Mouse (Mus musculus): ENCODE data around the gene Cbx8.

Gene Cbx8

GRCm38 (mm10) chr11:119007461-119008456 lies 33.0 kb downstream of the Cbx8 start:
- TF ChIP-seq GATA4 (IDR thresholded peaks at IDR 0.05; ENCODE audit: insufficient replicate concordance, low read length): no peak

DNA sequence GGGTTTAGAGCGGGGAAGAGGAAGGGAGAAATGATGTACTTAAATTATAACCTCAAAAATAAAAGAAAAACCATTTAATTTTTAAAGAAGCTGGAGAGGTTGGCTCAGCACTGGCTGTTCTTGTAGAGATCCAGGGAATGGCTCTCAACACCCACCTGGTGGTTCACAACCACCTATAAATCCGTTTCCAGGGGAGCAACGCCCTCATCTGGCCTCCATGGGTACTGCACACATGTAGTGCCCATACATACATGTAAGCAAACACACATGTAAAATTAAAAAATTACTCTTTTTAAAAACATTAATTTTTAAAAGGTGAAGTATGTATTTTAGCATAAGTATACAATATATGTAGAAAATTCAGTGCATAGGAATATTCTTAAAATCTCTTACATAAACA lies 34.3 kb downstream of the Cbx8 start:
- no peak for TF ChIP-seq GATA4 (IDR thresholded peaks at IDR 0.05; ENCODE audit: insufficient replicate concordance, low read length)

- TF ChIP-seq GATA4 (IDR thresholded peaks at IDR 0.05; ENCODE audit: insufficient replicate concordance, low read length): no peak
Measured at GRCm38 (mm10) chr11:119005547-119006275, 35.1 kb downstream of the Cbx8 start.

GRCm38 (mm10) chr11:119001493-119002128 lies 39.2 kb downstream of the Cbx8 start:
- no peak for TF ChIP-seq GATA4 (IDR thresholded peaks at IDR 0.05; ENCODE audit: insufficient replicate concordance, low read length)

DNA sequence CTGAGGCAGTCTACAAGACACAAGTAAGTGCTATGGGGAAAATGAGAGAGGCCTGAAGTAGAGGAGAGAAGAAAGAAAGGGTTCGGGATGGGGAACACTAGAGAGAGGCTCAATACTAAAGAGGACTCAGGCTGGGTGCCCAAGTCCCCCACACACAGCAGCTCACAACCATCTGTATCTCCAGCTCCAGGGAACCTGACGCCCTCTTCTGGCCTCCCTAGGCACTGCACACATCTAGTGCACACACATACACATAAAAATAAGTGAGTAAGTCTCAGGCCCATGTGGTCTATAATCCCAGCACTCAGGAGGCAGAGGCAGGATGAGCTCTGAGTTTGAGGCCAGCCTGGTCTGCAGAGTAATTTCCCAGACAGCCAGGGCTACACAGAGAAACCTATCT lies 39.9 kb downstream of the Cbx8 start:
- TF ChIP-seq GATA4 (IDR thresholded peaks at IDR 0.05; ENCODE audit: insufficient replicate concordance, low read length): no peak

- TF ChIP-seq GATA4 (IDR thresholded peaks at IDR 0.05; ENCODE audit: insufficient replicate concordance, low read length): no peak
Measured at GRCm38 (mm10) chr11:118999361-118999804, 41.4 kb downstream of the Cbx8 start.

GRCm38 (mm10) chr11:118998540-118999265 lies 42.1 kb downstream of the Cbx8 start:
- TF ChIP-seq GATA4 (IDR thresholded peaks at IDR 0.05; ENCODE audit: insufficient replicate concordance, low read length): no peak

DNA sequence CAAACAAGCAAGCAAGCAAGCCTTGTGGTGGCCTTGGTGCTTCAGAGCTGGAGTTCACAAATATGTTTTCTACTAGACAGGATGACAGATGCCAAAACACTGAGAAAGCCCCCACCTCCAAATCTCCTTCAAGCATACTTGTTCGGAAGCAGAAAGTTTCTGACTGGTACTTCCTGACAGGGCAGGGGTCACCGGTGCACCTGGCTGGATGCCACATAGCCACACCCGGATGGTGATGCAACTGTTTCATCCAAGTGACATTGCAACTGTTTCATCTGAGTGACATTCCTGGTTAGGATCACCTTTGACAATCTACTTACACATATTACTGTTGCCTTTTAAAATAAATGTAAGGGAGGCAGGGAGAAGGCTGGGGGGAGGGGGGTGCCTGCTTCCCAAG lies 43.6 kb downstream of the Cbx8 start:
- no peak for TF ChIP-seq GATA4 (IDR thresholded peaks at IDR 0.05; ENCODE audit: insufficient replicate concordance, low read length)

DNA sequence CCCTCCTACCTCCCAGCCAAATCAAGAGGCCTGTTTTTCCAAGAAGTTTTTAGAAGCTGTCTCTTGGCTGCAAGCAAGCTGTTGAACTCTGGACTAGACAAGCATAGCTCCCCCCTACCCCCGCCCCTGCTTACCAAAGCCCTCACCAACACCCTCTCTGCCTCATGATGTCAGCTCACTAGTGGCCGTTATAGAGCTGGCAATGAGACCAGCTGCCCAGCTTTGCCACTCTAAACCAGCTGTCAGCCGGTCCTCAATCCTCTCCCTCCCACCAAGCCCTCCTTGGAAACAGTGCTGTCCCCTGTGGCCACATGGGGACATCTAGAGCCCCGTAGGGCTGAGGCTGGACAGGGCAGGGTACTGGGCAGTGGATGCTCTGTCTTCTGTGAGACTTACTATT lies 45.3 kb downstream of the Cbx8 start:
- TF ChIP-seq GATA4 (IDR thresholded peaks at IDR 0.05; ENCODE audit: insufficient replicate concordance, low read length): no peak

- no peak for TF ChIP-seq GATA4 (IDR thresholded peaks at IDR 0.05; ENCODE audit: insufficient replicate concordance, low read length)
Measured at GRCm38 (mm10) chr11:118992781-118993180, 48.0 kb downstream of the Cbx8 start.

DNA sequence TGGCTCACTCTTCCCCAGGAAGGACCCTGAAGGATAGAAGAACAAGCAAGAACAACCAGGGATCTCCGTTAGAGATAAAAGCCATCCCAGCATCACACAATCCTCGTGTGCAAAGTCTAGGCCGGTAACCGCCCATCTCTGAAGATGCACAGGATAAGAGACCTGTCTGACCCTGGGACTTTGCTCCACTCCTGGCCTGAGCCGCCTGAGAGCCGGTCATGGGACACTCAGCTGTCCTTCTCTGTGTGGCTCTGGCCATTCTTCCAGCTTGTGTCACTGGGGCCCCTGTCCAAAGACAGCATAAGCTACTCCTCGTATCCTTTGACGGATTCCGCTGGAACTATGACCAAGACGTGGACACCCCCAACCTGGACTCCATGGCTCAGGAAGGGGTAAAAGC lies 52.8 kb downstream of the Cbx8 start, which contains the start of gene Enpp7:
Gene Enpp7, plus strand, starts transcription at position 190 of the 400 bp plus-strand sequence.
- no peak for TF ChIP-seq GATA4 (IDR thresholded peaks at IDR 0.05; ENCODE audit: insufficient replicate concordance, low read length)
